Mouse (Mus musculus) embryonic facial prominence, embryonic 12.5 days (tissue): ENCODE measurements around the gene Tdrkh. TPM values are rescaled to one million over a fixed set of nuclear protein-coding genes. Genes with fewer than 3 reads are reported as not detected.

Source experiments
- ATAC-seq: fragments of 200-750 bp; cut with Nextera tagmentation; 2 replicates; pipeline ENCODE4 v1.8.0; 2017; ENCODE audit not compliant: insufficient number of reproducible peaks, insufficient read depth, low FRiP score, low TSS enrichment
- H3K27ac ChIP-seq: fragments of 300-500 bp; sonication (generic); 2 replicates; pipeline ENCODE4 v1.5.1; 2016; ENCODE audit warnings: mild to moderate bottlenecking
- H3K27me3 ChIP-seq: fragments of 300-500 bp; sonication (generic); 2 replicates; pipeline ENCODE4 v1.6.1; 2016; ENCODE audit warnings: mild to moderate bottlenecking, moderate library complexity
- H3K36me3 ChIP-seq: fragments of 300-500 bp; sonication (generic); 2 replicates; pipeline ENCODE4 v1.6.1; 2016; ENCODE audit warnings: mild to moderate bottlenecking
- H3K4me1 ChIP-seq: fragments of 300-500 bp; sonication (generic); 2 replicates; pipeline ENCODE4 v1.6.1; 2016
- H3K4me2 ChIP-seq: fragments of 300-500 bp; sonication (generic); replicated peaks from 2 replicates; pipeline ENCODE4 v1.6.1; 2016; ENCODE audit warnings: mild to moderate bottlenecking, moderate library complexity
- H3K4me3 ChIP-seq: fragments of 300-500 bp; sonication (generic); 2 replicates; pipeline ENCODE4 v1.5.1; 2016; ENCODE audit warnings: mild to moderate bottlenecking
- H3K9ac ChIP-seq: fragments of 300-500 bp; sonication (generic); 2 replicates; pipeline ENCODE4 v1.6.1; 2016; ENCODE audit warnings: mild to moderate bottlenecking, moderate library complexity
- H3K9me3 ChIP-seq: fragments of 300-500 bp; sonication (generic); 2 replicates; pipeline ENCODE4 v1.6.1; 2016; ENCODE audit warnings: mild to moderate bottlenecking, moderate library complexity
- WGBS: fragments of 180-500 bp; shearing (Covaris S2); methylation state at CpG from one replicate; pipeline ENCODE4 v1.1.7; 2016; 5-methylcytosine and 5-hydroxymethylcytosine counted together
- polyA plus RNA-seq: library from polyadenylated mRNA; unstranded; fragments of >200 nt; fragmentation: Nextera tagmentation; extraction: Ambion mirVana; gene quantifications from 2 replicates; pipeline ENCODE4 v1.2.1, GENCODE M21; 2016

Tdrkh gene
- polyA plus RNA-seq, 1 experiment from 2014 or later = 11.8 TPM

- Histone ChIP-seq H3K4me3 (no peak overlapping the region), H3K9me3 (no peaks in the 10 kb centered on the region), H3K27ac (no peak overlapping the region), H3K36me3 (no peaks in the 10 kb centered on the region), H3K4me1 (no peaks in the 10 kb centered on the region), H3K9ac (no peak overlapping the region), H3K4me2 (no peak overlapping the region), H3K27me3 (peaks cover 3% of the 10 kb centered on the region; the same call in 1 of the 2 replicates)
- WGBS = 95% methylated on average over 16 of the region's 16 CpGs
- no peak for ATAC-seq
Observed at GRCm38 (mm10) chr3:94389420-94389819, 23.7 kb upstream of the Tdrkh start.

GRCm38 (mm10) chr3:94391001-94391400 lies 22.1 kb upstream of the Tdrkh start:
- Histone ChIP-seq H3K27ac (no peak overlapping the region), H3K9ac (no peak overlapping the region), H3K27me3 (peaks cover 3% of the 10 kb centered on the region; the same call in 1 of the 2 replicates), H3K9me3 (no peaks in the 10 kb centered on the region), H3K36me3 (no peaks in the 10 kb centered on the region), H3K4me2 (no peak overlapping the region), H3K4me1 (no peaks in the 10 kb centered on the region), H3K4me3 (no peak overlapping the region)
- 85% methylated on average over 5 of the region's 5 CpGs for WGBS
- no peak for ATAC-seq

- no peak for ATAC-seq
- H3K9me3 ChIP-seq = no peaks in the 10 kb centered on the region
- no peaks in the 10 kb centered on the region for H3K36me3 ChIP-seq
- WGBS = 88% methylated on average over 2 of the region's 2 CpGs
- no peaks in the 10 kb centered on the region for H3K4me1 ChIP-seq
- no peak overlapping the region for H3K4me3 ChIP-seq
- no peak overlapping the region for H3K9ac ChIP-seq
- no peak overlapping the region for H3K4me2 ChIP-seq
- H3K27me3 ChIP-seq = peaks cover 4% of the 10 kb centered on the region; the same call in 1 of the 2 replicates
- no peak overlapping the region for H3K27ac ChIP-seq
Observed at GRCm38 (mm10) chr3:94392128-94392527, 20.9 kb upstream of the Tdrkh start.

GRCm38 (mm10) chr3:94393049-94393448 lies 20.0 kb upstream of the Tdrkh start:
- Histone ChIP-seq H3K9me3 (no peaks in the 10 kb centered on the region), H3K36me3 (no peaks in the 10 kb centered on the region), H3K27ac (no peak overlapping the region), H3K4me3 (no peak overlapping the region), H3K4me1 (no peaks in the 10 kb centered on the region), H3K27me3 (peaks cover 11% of the 10 kb centered on the region), H3K4me2 (no peak overlapping the region), H3K9ac (no peak overlapping the region)
- ATAC-seq = no peak
- 53% methylated on average over 4 of the region's 4 CpGs for WGBS

GRCm38 (mm10) chr3:94396336-94396735 lies 16.7 kb upstream of the Tdrkh start:
- Histone ChIP-seq H3K9ac (no peak overlapping the region), H3K27me3 (peaks cover 36% of the 10 kb centered on the region), H3K27ac (no peak overlapping the region), H3K9me3 (no peaks in the 10 kb centered on the region), H3K36me3 (no peaks in the 10 kb centered on the region), H3K4me2 (no peak overlapping the region), H3K4me3 (no peak overlapping the region), H3K4me1 (no peaks in the 10 kb centered on the region)
- WGBS = 84% methylated on average over 1 of the region's 1 CpGs
- no peak for ATAC-seq

GRCm38 (mm10) chr3:94396851-94397250 lies 16.2 kb upstream of the Tdrkh start:
- Histone ChIP-seq H3K27me3 (peaks cover 41% of the 10 kb centered on the region), H3K4me1 (no peaks in the 10 kb centered on the region), H3K4me2 (no peak overlapping the region), H3K36me3 (no peaks in the 10 kb centered on the region), H3K4me3 (no peak overlapping the region), H3K9ac (no peak overlapping the region), H3K9me3 (no peaks in the 10 kb centered on the region), H3K27ac (no peak overlapping the region)
- 76% methylated on average over 4 of the region's 4 CpGs for WGBS
- ATAC-seq = no peak

GRCm38 (mm10) chr3:94398217-94398616 lies 14.9 kb upstream of the Tdrkh start, which contains the start of gene Lingo4:
Gene Lingo4 (plus strand): TSS chr3:94398517.
- Histone ChIP-seq H3K4me3 (peak within 1 kb of the TSS; percentile 26), H3K9ac (peak within 1 kb of the TSS; percentile 47; the same call in 1 of the 2 replicates), H3K4me1 (no peaks in the 10 kb centered on the region), H3K27me3 (peaks cover 55% of the 10 kb centered on the region), H3K27ac (no peak within 1 kb of the TSS), H3K36me3 (no peaks in the 10 kb centered on the region), H3K4me2 (peak within 1 kb of the TSS; percentile 45), H3K9me3 (no peaks in the 10 kb centered on the region)
- WGBS = 60% methylated on average over 6 of the region's 6 CpGs
- no peak for ATAC-seq

GRCm38 (mm10) chr3:94398943-94399481 lies 14.1 kb upstream of the Tdrkh start:
- H3K4me1 ChIP-seq = no peaks in the 10 kb centered on the region
- H3K27ac ChIP-seq = no peak overlapping the region
- H3K4me2 ChIP-seq = peak overlapping the region; percentile 45
- peak overlapping the region; percentile 47; the same call in 1 of the 2 replicates for H3K9ac ChIP-seq
- H3K4me3 ChIP-seq = peak overlapping the region; percentile 26
- ATAC-seq = no peak
- 1% methylated on average over 20 of the region's 20 CpGs for WGBS
- no peaks in the 10 kb centered on the region for H3K9me3 ChIP-seq
- no peaks in the 10 kb centered on the region for H3K36me3 ChIP-seq
- H3K27me3 ChIP-seq = peaks cover 61% of the 10 kb centered on the region

- H3K9me3 ChIP-seq = no peaks in the 10 kb centered on the region
- H3K4me3 ChIP-seq = no peak overlapping the region
- H3K4me1 ChIP-seq = no peaks in the 10 kb centered on the region
- no peak overlapping the region for H3K9ac ChIP-seq
- H3K27ac ChIP-seq = no peak overlapping the region
- no peak for ATAC-seq
- WGBS = 40% methylated on average over 5 of the region's 5 CpGs
- H3K36me3 ChIP-seq = no peaks in the 10 kb centered on the region
- no peak overlapping the region for H3K4me2 ChIP-seq
- peaks cover 66% of the 10 kb centered on the region for H3K27me3 ChIP-seq
Observed at GRCm38 (mm10) chr3:94399663-94400310, 13.3 kb upstream of the Tdrkh start.

- no peak overlapping the region for H3K4me2 ChIP-seq
- H3K4me1 ChIP-seq = no peaks in the 10 kb centered on the region
- 66% methylated on average over 8 of the region's 8 CpGs for WGBS
- ATAC-seq = no peak
- no peak overlapping the region for H3K9ac ChIP-seq
- no peak overlapping the region for H3K4me3 ChIP-seq
- H3K27ac ChIP-seq = no peak overlapping the region
- no peaks in the 10 kb centered on the region for H3K36me3 ChIP-seq
- peaks cover 62% of the 10 kb centered on the region for H3K27me3 ChIP-seq
- no peaks in the 10 kb centered on the region for H3K9me3 ChIP-seq
Observed at GRCm38 (mm10) chr3:94402451-94402850, 10.6 kb upstream of the Tdrkh start.

- H3K4me1 ChIP-seq = no peaks in the 10 kb centered on the region
Observed at GRCm38 (mm10) chr3:94404366-94405054, 8.6 kb upstream of the Tdrkh start.

GRCm38 (mm10) chr3:94405561-94405960 lies 7.5 kb upstream of the Tdrkh start:
- no peak overlapping the region for H3K4me3 ChIP-seq
- no peak overlapping the region for H3K9ac ChIP-seq
- 58% methylated on average over 4 of the region's 4 CpGs for WGBS
- no peak overlapping the region for H3K27ac ChIP-seq
- H3K9me3 ChIP-seq = no peaks in the 10 kb centered on the region
- no peaks in the 10 kb centered on the region for H3K4me1 ChIP-seq
- no peak overlapping the region for H3K4me2 ChIP-seq
- peaks cover 38% of the 10 kb centered on the region for H3K27me3 ChIP-seq
- H3K36me3 ChIP-seq = no peaks in the 10 kb centered on the region
- ATAC-seq = no peak

More at GRCm38 (mm10) chr3:94404366-94405054, 8.6 kb upstream of the Tdrkh start:
- no peaks in the 10 kb centered on the region for H3K36me3 ChIP-seq
- H3K27me3 ChIP-seq = peaks cover 49% of the 10 kb centered on the region
- H3K4me3 ChIP-seq = no peak overlapping the region
- WGBS = 22% methylated on average over 7 of the region's 7 CpGs
- H3K27ac ChIP-seq = no peak overlapping the region
- no peaks in the 10 kb centered on the region for H3K9me3 ChIP-seq
- no peak for ATAC-seq
- no peak overlapping the region for H3K4me2 ChIP-seq
- no peak overlapping the region for H3K9ac ChIP-seq
